Mouse (Mus musculus): ENCODE data around the gene Mfap4.

GRCm38 (mm10) chr11:61498736-61499504 is 13.7 kb downstream of the Mfap4 start:
- TF ChIP-seq CTCF (IDR thresholded peaks at IDR 0.05; ENCODE audit: low read depth, low read length), result no peak
- TF ChIP-seq POLR2A (IDR thresholded peaks at IDR 0.05; ENCODE audit: borderline replicate concordance, low read depth, low read length), result no peak

Measured in bone marrow macrophage, adult 2 months (primary cell).